Mouse (Mus musculus) activated CD4-positive, CD25-positive, alpha-beta regulatory T cell, adult 4 months (primary cell): ENCODE results near the gene Baiap2l1. TPM values are rescaled to one million over a fixed set of nuclear protein-coding genes. Genes with fewer than 3 reads are reported as not detected.

ENCODE experiments used
- ATAC-seq: one replicate; pipeline ENCODE4 v1.8.0; 2017
- polyA plus RNA-seq, 2 experiments: library from polyadenylated mRNA; unstranded; fragments of 100-300 nt; shearing (Covaris generic); gene quantifications; one replicate each; pipeline ENCODE4 v1.2.1; 2017

The Baiap2l1 gene
- polyA plus RNA-seq, 2 experiments from 2014 or later = 0.70 to 0.87 TPM

GRCm38 (mm10) chr5:144256541-144256870 is 101.4 kb downstream of the Baiap2l1 start:
- no peak for ATAC-seq

GRCm38 (mm10) chr5:144255632-144256540 is 102.0 kb downstream of the Baiap2l1 start:
- no peak for ATAC-seq

DNA sequence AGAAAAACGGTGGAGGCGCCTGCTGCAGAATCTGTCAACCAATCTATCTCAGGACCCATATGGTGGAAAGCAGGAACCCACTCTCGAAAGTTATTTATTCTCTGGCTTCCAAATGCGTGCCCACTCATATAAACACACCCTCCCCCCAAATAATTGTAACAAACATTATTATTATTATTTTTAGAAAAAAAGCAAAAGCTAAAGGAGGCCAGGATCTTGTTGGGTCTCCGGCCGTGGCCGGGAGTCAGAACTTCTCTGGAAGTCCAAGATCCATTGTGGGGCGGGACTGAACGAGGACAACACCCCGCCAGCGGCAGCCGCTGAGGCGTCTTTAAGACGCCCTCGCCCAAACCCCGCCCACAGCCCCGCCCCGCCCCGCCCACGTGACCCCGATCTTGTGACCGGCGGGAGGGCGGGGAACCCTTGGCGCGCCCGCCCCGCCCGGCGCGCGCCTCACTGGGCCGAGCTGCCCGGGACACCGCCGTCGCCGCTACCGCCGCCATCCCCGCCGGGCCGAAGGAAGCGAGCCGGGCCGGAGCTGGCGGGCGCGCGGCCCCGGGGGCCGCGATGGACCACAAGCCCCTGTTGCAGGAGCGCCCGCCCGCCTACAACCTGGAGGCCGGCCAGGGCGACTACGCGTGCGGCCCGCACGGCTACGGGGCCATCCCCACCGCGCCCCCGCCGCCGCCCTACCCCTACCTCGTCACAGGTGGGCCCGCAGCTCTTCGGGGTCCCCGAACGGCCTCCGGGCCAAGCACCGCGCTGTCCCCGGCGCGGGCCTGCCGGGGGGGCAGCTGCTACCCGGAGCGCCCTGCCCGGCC is 102.9 kb downstream of the Baiap2l1 start:
- ATAC-seq = peak; percentile 59

DNA sequence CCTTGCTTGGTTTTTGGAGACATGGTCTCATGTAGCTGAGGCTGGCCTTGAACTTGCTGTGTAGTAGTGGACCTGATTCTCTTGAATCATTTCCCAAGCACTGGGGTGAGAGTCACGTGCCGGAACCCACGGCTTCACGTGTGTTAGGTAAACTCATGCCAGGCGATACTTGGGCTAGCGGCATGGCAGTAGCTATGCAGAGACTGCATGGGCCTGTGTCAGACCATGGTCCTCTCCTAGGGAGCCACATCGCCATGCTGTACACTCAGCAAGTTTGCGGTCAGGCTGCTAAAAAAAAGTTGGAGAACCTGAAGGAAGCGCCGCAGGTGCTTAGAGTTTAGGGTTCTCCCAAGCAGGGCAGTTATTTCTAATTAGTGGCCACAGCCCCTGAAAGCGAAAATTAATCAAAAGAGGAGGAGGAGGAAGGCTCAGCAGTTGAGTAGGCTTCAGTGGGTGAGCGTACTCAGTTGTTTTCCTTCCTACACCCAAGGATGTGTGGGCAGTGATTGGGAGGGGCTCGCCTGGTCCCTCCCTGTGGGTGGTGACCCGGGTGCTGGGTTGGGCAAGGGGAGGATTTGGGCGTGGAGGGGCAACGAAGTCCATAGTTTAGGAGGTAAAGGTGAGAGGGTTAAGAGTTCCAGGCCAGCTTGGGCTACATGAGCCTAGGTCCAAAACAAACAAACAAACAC is 103.6 kb downstream of the Baiap2l1 start:
- ATAC-seq = peak; percentile 36

GRCm38 (mm10) chr5:144253212-144253611 is 104.7 kb downstream of the Baiap2l1 start:
- ATAC-seq = peak; percentile 26

- ATAC-seq = no peak
These were observed 105.9 kb downstream of the Baiap2l1 start for GRCm38 (mm10) chr5:144251876-144252577.

DNA sequence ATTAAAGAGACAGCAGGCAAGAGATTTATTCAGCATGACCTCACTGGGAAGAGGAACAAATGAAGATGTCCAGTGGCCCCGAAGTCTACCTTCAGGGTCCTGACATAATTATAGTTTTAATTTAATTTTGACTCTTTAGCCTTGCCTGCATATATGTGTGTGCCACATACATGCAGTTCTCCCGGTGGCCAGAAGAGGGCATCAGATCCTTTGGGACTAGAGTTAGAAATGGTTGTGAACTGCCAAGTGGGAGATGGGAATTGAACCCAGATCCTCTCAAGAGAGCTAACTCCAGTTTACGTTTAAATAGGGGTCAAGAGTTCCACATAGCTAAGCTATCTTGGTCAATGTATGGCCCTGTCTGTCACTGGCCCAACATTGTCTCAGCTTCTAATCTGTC is 108.0 kb downstream of the Baiap2l1 start:
- no peak for ATAC-seq

DNA sequence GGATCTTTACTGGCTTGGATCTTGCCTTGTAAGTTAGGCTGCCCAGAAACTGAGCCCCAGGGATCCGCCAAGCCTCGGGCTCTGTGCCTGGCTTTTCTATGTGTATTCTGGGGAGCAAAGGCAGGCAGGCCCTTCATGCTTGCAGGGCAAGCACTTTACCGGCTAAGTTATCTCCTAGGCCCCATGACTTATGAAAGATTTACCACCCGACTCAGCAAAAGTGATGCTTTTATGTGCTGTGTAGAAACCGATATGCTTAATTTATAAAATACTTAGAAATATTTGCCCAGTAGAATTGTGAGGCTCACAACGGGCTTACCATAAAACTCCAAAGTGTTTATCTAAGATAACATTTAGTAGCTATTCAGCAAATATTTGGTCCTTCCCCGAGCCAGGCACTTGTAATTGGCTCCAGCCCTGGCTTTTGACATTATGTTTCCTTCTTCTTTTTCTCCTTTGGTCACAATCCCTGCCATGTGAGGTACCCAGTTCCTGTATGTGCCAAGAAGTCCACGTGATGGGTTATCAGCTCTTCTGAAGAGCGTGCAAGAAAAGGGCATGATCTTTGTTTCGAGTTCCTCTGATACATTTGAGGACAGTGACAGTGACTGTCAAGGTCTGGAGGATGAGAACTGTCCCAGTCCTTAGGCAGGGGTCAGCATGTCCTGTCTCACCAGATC is 109.9 kb downstream of the Baiap2l1 start:
- ATAC-seq = no peak

- no peak for ATAC-seq
These were observed 110.6 kb downstream of the Baiap2l1 start for GRCm38 (mm10) chr5:144247307-144247706.

DNA sequence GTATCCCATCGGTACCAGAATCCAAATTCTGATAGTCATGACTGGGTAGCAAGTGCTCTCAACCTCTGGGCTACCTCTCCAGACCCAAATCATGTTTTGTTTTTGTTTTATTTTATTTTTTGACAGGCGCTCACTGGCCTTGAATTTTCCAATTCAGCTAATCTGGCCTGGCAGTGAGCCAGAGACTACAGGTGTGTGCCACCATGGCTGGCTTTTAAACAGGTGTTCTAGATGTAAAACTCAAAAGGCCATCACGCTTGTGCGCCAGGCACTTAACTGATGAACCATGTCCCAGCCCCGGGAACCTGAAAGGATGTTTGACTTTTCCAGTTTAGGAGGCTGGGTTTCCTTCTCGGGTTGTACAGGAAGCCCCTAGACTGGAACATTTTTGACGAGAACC is 111.2 kb downstream of the Baiap2l1 start:
- no peak for ATAC-seq

GRCm38 (mm10) chr5:144245592-144245991 is 112.3 kb downstream of the Baiap2l1 start:
- no peak for ATAC-seq

GRCm38 (mm10) chr5:144243901-144244487 is 113.9 kb downstream of the Baiap2l1 start, which contains the start of gene Bri3:
Bri3 (plus strand) TSS chr5:144244437.
- ATAC-seq = no peak

DNA sequence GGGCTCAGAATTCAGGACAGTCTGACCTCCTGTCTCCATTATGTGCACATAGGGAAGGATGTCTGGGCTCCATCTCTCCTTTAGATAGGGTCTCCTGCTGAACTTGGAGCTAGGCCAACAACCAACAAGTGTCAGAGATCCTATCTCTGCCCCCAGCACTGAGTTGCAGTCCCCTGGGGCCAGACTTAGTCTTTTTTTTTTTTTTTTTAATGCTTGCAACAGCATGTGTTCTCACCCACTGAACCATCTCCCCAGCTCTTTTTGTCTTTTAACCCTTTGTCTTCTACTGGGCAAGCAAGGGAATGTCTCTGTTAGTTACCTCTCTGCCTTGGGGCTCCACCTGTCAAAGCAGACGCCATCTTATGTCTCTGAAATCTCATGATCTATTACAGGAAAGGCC is 118.9 kb downstream of the Baiap2l1 start:
- no peak for ATAC-seq

DNA sequence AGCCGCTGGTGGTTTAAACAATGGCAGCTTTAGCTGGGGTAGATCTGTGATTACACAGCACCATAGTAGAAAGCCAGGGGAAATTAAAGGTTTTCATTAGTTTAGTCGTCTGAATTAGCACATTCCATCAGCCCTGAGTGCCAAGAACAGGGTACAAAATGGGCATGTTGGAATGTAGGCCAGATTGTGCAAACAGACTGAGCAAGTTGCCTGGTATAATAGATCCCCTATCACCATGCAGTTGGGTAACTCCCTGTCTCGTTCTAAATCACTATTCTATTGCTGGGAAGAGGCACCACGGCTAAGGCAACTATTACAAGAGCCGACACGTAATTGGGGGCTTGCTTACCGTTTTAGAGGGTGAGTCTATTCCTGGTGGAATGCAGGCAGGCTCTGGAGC is 123.2 kb downstream of the Baiap2l1 start:
- no peak for ATAC-seq

DNA sequence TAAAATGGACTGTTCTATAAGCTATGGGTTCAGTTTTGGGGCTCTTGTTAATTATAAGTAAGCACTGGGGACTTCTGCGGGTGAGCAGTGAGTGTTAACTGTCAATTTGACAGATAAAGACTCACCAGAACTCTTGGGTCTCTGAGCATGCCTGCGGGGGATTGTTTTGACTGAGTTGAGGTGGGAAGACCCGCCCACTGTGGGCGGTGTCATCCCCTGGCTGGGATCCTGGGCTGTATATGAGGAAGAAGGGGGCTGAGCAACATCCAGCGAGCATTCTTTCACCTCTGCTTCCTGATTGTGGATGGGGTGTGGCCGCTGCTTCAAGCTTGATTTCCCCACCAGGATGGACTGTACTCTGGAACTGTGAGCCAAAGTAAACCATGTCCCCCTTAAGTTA is 123.7 kb downstream of the Baiap2l1 start:
- no peak for ATAC-seq

DNA sequence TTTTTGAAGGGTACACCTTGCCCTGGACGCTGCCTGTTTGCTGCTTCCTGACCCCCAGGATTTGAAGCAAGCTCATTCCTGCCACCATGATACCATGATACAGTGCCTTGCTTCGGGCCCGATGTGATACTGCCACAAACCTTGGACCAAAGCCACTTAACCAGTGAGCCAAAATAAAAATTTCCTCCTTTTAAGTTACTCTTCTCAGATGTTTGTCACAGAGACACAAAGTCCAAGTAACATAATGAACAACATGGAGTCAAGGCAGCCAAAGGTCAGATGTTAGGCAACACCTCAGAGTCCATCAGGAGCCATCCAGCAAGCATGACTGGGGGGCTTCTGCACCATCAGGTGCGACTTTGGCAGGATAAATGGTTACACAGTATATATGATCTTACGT is 125.4 kb downstream of the Baiap2l1 start:
- ATAC-seq = no peak

DNA sequence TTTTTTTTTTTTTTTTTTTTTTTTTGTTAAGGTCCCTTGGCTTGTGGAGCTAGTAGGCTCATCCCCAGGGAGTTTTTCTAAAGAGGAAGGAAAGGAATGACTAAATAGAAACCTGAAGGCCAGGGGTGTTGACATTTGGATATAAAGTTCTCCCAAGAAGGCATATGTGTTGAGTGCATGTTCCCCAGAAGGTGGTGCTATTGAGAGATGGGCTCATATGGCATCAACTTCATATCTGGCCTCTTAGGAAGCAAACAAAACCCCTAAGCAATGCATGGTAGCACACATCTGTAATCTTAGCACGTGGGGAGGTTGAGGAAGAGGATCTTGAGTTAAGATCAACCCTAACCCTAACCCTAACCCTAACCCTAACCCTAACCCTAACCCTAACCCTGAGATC is 126.5 kb downstream of the Baiap2l1 start:
- ATAC-seq = no peak

GRCm38 (mm10) chr5:144230216-144230615 is 127.7 kb downstream of the Baiap2l1 start:
- ATAC-seq = no peak

GRCm38 (mm10) chr5:144226220-144226619 is 131.7 kb downstream of the Baiap2l1 start:
- no peak for ATAC-seq

DNA sequence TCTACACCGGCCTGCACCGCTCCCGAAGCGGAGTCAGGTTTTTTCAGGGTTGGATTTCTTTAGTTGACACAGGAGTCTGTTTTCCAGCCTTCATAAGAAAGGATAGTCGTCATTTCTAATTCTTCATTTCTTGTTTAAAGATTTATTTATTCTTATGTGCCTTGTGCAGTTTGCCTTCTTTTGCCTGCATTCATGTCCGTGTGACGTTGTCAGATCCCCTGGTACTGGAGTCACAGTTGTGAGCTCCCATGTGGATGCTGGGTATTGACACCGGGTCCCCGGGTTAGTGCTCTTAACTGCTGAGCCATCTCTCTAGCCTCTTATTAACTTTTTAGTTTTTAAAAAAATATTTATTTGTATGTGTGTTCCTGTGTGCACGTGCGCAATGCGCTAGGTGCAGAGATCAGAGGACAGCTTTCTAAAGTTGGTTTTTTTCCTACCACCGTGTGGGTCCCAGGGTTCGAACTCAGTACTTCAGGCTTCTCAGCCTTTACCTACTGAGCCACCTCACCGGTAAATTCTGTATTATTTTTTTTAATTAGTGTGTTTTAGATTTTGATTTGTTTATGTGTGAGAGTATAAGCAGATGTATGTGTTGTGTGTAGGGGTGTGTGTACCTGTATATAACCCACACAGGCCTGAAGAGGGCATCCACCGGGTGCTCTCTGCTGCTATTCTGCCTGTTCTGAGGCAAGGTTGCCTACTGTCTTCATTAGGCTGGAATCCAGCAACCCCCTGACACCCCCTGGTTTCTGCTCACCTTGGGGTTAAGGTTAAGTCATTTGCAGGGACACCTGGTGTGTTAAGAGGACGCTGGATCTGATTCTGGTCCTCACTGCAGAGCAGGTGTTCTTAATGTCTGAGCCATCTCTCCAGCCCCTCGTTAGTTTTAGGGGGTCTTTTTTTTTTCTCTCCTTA is 133.8 kb downstream of the Baiap2l1 start:
- no peak for ATAC-seq
